17 mouse cellular contexts compared by ENCODE assay signal in the genomic region with DNA sequence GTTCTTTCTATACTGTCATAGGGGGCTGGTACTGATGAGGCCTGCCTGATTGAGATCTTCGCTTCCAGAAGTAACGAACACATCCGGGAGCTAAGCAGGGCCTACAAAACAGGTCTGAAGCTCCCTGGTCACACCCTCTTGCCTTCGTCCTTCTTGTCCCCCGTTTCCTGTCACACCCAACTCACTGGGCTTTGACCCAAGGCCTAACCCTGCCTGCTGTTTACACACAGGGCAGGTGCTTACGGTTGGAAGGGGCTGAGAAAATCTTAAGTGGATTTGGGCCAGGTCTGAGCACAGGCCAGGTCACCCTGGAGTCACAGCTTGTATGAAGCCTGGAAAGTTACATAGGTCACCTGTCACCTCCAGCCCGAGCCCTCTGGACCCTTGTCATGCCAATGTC. TPM values are rescaled to one million over a fixed set of nuclear protein-coding genes. Genes with fewer than 3 reads are reported as not detected.
"Had no signal": no experiment of that assay in that cellular context is flagged by ENCODE, and none has a peak within 500 bp of the region (broad histone marks: within the 10 kb centered on the region; RNA-seq: fewer than 3 reads in every experiment).

No protein-coding gene starts in this region.

RNA-seq across cellular contexts. Expression of a gene that starts 26.3 kb away (rescaled TPM):
- polyA plus RNA-seq: heart, embryonic 10.5 days; heart, embryonic 11.5 days; heart, embryonic 12.5 days; heart, embryonic 13.5 days; heart, embryonic 14.5 days; heart, embryonic 15.5 days; hindbrain, embryonic 10.5 days; hindbrain, embryonic 11.5 days; hindbrain, embryonic 12.5 days; hindbrain, embryonic 13.5 days; hindbrain, embryonic 14.5 days; hindbrain, embryonic 15.5 days; hindbrain, embryonic 16.5 days; inflammation-experienced regulatory T-cells, adult 6 months; intestine, embryonic 14.5 days; intestine, embryonic 15.5 days; kidney, embryonic 16.5 days had no signal
